Comparison of ENCODE assay signal across 8 mouse cellular contexts in the genomic region with DNA sequence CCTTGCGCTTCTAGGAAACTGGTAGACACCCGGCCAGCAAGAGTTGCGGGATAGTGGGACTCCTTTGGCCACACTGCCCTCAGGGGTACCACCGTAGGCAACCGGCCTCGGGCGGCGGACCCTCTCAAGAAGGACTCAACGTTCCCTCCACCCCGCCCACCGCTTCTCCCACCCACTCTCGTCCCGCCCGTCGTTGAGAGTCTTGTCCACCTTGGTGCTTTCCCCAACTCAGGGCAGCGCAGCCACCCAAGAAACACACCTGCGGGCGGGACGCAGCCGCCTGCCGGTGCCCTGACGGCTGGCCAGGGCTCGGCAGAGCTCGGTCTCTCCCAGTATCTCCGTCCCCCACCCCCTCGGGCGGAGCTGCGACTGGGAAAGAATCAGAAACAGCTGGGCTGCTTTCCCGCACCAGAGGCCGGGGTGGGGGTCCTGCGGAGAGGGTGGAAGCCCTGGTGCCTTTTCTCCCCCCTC. TPM values are rescaled to one million over a fixed set of nuclear protein-coding genes. Genes with fewer than 3 reads are reported as not detected.
DNase-seq lines count a peak whose midpoint lies in the region; ATAC-seq and TF ChIP-seq lines count a peak whose summit lies in the region.

No protein-coding gene starts in this region.

- no peaks in the 10 kb centered on the region for H3K36me3 ChIP-seq in heart, embryonic 11.5 days (ENCODE audit: control insufficient read depth, insufficient read depth, low read length)
- H3K36me3 ChIP-seq in embryonic facial prominence, embryonic 11.5 days (replicated peaks; ENCODE audit: control insufficient read depth, insufficient read depth, low read depth, low read length) = no peaks in the 10 kb centered on the region
- H3K36me3 ChIP-seq in hindbrain, embryonic 16.5 days (ENCODE audit: control insufficient read depth, insufficient read depth, low read length) = no peaks in the 10 kb centered on the region
- H3K36me3 ChIP-seq in lung, embryonic 16.5 days (ENCODE audit: control insufficient read depth, insufficient read depth, low read length) = no peaks in the 10 kb centered on the region
- H3K36me3 ChIP-seq in stomach, postnatal 0 days (ENCODE audit: control insufficient read depth, insufficient read depth, low read length) = no peaks in the 10 kb centered on the region

- H3K4me1 ChIP-seq in heart, embryonic 11.5 days (ENCODE audit: control insufficient read depth, insufficient read depth, low read length) = peaks cover 29% of the 10 kb centered on the region
- peaks cover 19% of the 10 kb centered on the region for H3K4me1 ChIP-seq in embryonic facial prominence, embryonic 11.5 days (ENCODE audit: control insufficient read depth, insufficient read depth, low read length)
- peaks cover 10% of the 10 kb centered on the region for H3K4me1 ChIP-seq in hindbrain, embryonic 16.5 days (ENCODE audit: control insufficient read depth, insufficient read depth, low read depth, low read length)
- peaks cover 26% of the 10 kb centered on the region for H3K4me1 ChIP-seq in lung, embryonic 16.5 days (replicated peaks; ENCODE audit: control insufficient read depth, insufficient read depth, low read length)
- H3K4me1 ChIP-seq in stomach, postnatal 0 days (replicated peaks; ENCODE audit: control insufficient read depth, insufficient read depth) = peaks cover 2% of the 10 kb centered on the region; the same call in 1 of the 2 replicates

- intact Hi-C loops in heart, postnatal 25 days (cut with DNase I) = no loop called here

- peaks cover 49% of the 10 kb centered on the region for H3K27me3 ChIP-seq in heart, embryonic 11.5 days (ENCODE audit: control insufficient read depth, insufficient read depth, low read length)
- H3K27me3 ChIP-seq in embryonic facial prominence, embryonic 11.5 days (ENCODE audit: control insufficient read depth, insufficient read depth, low read length) = peaks cover 42% of the 10 kb centered on the region
- H3K27me3 ChIP-seq in hindbrain, embryonic 16.5 days (replicated peaks; ENCODE audit: control insufficient read depth, insufficient read depth, low read length) = peaks cover 41% of the 10 kb centered on the region
- H3K27me3 ChIP-seq in lung, embryonic 16.5 days (ENCODE audit: control insufficient read depth, insufficient read depth, low read depth, low read length) = peaks cover 26% of the 10 kb centered on the region
- H3K27me3 ChIP-seq in stomach, postnatal 0 days (ENCODE audit: control insufficient read depth, insufficient read depth, low read length) = no peaks in the 10 kb centered on the region

- peak overlapping the region; percentile 58 for H3K4me3 ChIP-seq in heart, embryonic 11.5 days (ENCODE audit: low read depth, low read length)
- H3K4me3 ChIP-seq in embryonic facial prominence, embryonic 11.5 days (ENCODE audit: low read depth, low read length) = peak overlapping the region; percentile 48
- peak overlapping the region; percentile 66 for H3K4me3 ChIP-seq in hindbrain, embryonic 16.5 days (ENCODE audit: low read length)
- peak overlapping the region; percentile 63 for H3K4me3 ChIP-seq in lung, embryonic 16.5 days (ENCODE audit: low read length)
- peak overlapping the region; percentile 51 for H3K4me3 ChIP-seq in stomach, postnatal 0 days (ENCODE audit: low read depth, low read length)

- H3K4me2 ChIP-seq in heart, embryonic 11.5 days = peak overlapping the region; percentile 91
- peak overlapping the region; percentile 79 for H3K4me2 ChIP-seq in embryonic facial prominence, embryonic 11.5 days (ENCODE audit: low read depth, low read length)
- H3K4me2 ChIP-seq in hindbrain, embryonic 16.5 days (ENCODE audit: low read length) = peak overlapping the region; percentile 73
- H3K4me2 ChIP-seq in lung, embryonic 16.5 days (ENCODE audit: low read depth, low read length) = peak overlapping the region; percentile 84
- H3K4me2 ChIP-seq in stomach, postnatal 0 days (replicated peaks; ENCODE audit: low read depth) = peak overlapping the region; percentile 85

- no peak for ATAC-seq in heart, embryonic 11.5 days (replicated peaks; ENCODE audit: insufficient number of reproducible peaks, low FRiP score, low TSS enrichment)
- no peak; the same call in 1 of the 2 replicates for ATAC-seq in embryonic facial prominence, embryonic 11.5 days (replicated peaks; ENCODE audit: insufficient number of reproducible peaks, low FRiP score, low TSS enrichment, low read depth)
- ATAC-seq in hindbrain, embryonic 16.5 days = 0 out of 2 replicates have a peak, but pooled peaks have one; percentile 1
- ATAC-seq in lung, embryonic 16.5 days (ENCODE audit: low read depth) = peak; percentile 72
- peak; percentile 45; the same call in 1 of the 2 replicates for ATAC-seq in stomach, postnatal 0 days (ENCODE audit: low FRiP score, low TSS enrichment)

- 0 out of 2 replicates have a peak, but pooled peaks have one; percentile 23 for TF ChIP-seq CTCF in stomach, postnatal 0 days (IDR thresholded peaks at IDR 0.05; ENCODE audit: low read depth)

- H3K27ac ChIP-seq in heart, embryonic 11.5 days (ENCODE audit: low read depth, low read length) = no peak overlapping the region
- H3K27ac ChIP-seq in embryonic facial prominence, embryonic 11.5 days (replicated peaks; ENCODE audit: low read depth, low read length) = 0 out of 2 replicates have a peak overlapping the region, but pooled peaks have one; percentile 2
- no peak overlapping the region for H3K27ac ChIP-seq in hindbrain, embryonic 16.5 days (ENCODE audit: low read depth, low read length)
- H3K27ac ChIP-seq in lung, embryonic 16.5 days (ENCODE audit: low read length) = peak overlapping the region; percentile 37; the same call in 1 of the 2 replicates
- H3K27ac ChIP-seq in stomach, postnatal 0 days (replicated peaks) = 0 out of 2 replicates have a peak overlapping the region, but pooled peaks have one; percentile 18

- peak overlapping the region; percentile 67 for H3K9ac ChIP-seq in heart, embryonic 11.5 days (ENCODE audit: low read depth, low read length)
- peak overlapping the region; percentile 52 for H3K9ac ChIP-seq in embryonic facial prominence, embryonic 11.5 days (replicated peaks; ENCODE audit: low read length)
- no peak overlapping the region for H3K9ac ChIP-seq in hindbrain, embryonic 16.5 days (ENCODE audit: low read depth, low read length)
- H3K9ac ChIP-seq in lung, embryonic 16.5 days (ENCODE audit: low read length) = peak overlapping the region; percentile 64
- peak overlapping the region; percentile 59 for H3K9ac ChIP-seq in stomach, postnatal 0 days (ENCODE audit: low read length)

- H3K9me3 ChIP-seq in heart, embryonic 11.5 days (replicated peaks; ENCODE audit: control insufficient read depth, low read length) = no peaks in the 10 kb centered on the region
- H3K9me3 ChIP-seq in embryonic facial prominence, embryonic 11.5 days (replicated peaks; ENCODE audit: control insufficient read depth, low read length) = no peaks in the 10 kb centered on the region
- H3K9me3 ChIP-seq in hindbrain, embryonic 16.5 days (ENCODE audit: control insufficient read depth, low read length) = no peaks in the 10 kb centered on the region
- no peaks in the 10 kb centered on the region for H3K9me3 ChIP-seq in lung, embryonic 16.5 days (ENCODE audit: control insufficient read depth, low read length)
- H3K9me3 ChIP-seq in stomach, postnatal 0 days (ENCODE audit: control insufficient read depth, low read length) = no peaks in the 10 kb centered on the region

- TF ChIP-seq EP300 in stomach, postnatal 0 days (optimal IDR thresholded peaks at IDR 0.05) = no peak

- no peak for DNase-seq in heart, postnatal 25 days (ENCODE audit: low spot score)
- peak; percentile 84 for DNase-seq in embryonic facial prominence, embryonic 11.5 days (ENCODE audit: low spot score)
- DNase-seq in stomach, postnatal 0 days (ENCODE audit: low spot score) = peak; percentile 68
- no peak for DNase-seq in ovary, adult 18-20 months (ENCODE audit: low spot score)
- no peak for DNase-seq in right cerebral cortex, adult 2 months (ENCODE audit: low spot score in 2 of 2)

- WGBS in heart, embryonic 11.5 days (ENCODE audit: insufficient replicate concordance) = under 1% methylated on average over 31 of the region's 31 CpGs
- WGBS in embryonic facial prominence, embryonic 11.5 days = under 1% methylated on average over 31 of the region's 31 CpGs
- WGBS in hindbrain, embryonic 16.5 days = 2% methylated on average over 28 of the region's 31 CpGs
- 1% methylated on average over 31 of the region's 31 CpGs for WGBS in lung, embryonic 16.5 days
- WGBS in stomach, postnatal 0 days = 2% methylated on average over 31 of the region's 31 CpGs

RNA-seq across cellular contexts. Expression of a gene that starts 0.5 kb away (rescaled TPM):
- 1.7 and 1.9 TPM in 2 replicates for polyA plus RNA-seq in heart, embryonic 11.5 days (2014; fragmentation: Nextera tagmentation; extraction: Ambion mirVana)
- 1 to 10 TPM; 1.0 to 1.9 TPM for total RNA-seq in heart, postnatal 25 days (2021)
- polyA plus RNA-seq in embryonic facial prominence, embryonic 11.5 days (2014; fragmentation: Nextera tagmentation; extraction: Ambion mirVana) = 0.87 and 1.5 TPM in 2 replicates
- polyA plus RNA-seq in hindbrain, embryonic 16.5 days (2015; fragmentation: Nextera tagmentation; extraction: Ambion mirVana) = 0.78 and 0.80 TPM in 2 replicates
- polyA plus RNA-seq in lung, embryonic 16.5 days (2015; fragmentation: Nextera tagmentation; extraction: Ambion mirVana) = 1.0 and 1.3 TPM in 2 replicates
- 1.3 and 1.5 TPM in 2 replicates for polyA plus RNA-seq in stomach, postnatal 0 days (2015; fragmentation: Nextera tagmentation; extraction: Ambion mirVana)

Comparison
In these comparisons a context has a peak if more than half of its experiments do, and no peak if none do; other contexts are left out.
1. ATAC-seq: peak in hindbrain, embryonic 16.5 days (single experiment), lung, embryonic 16.5 days (single experiment) and stomach, postnatal 0 days (single experiment); none in heart, embryonic 11.5 days (single experiment) and embryonic facial prominence, embryonic 11.5 days (single experiment).
2. H3K27ac ChIP-seq: peak in embryonic facial prominence, embryonic 11.5 days (single experiment), lung, embryonic 16.5 days (single experiment) and stomach, postnatal 0 days (single experiment); none in heart, embryonic 11.5 days (single experiment) and hindbrain, embryonic 16.5 days (single experiment).
3. DNase-seq: peak in embryonic facial prominence, embryonic 11.5 days (single experiment) and stomach, postnatal 0 days (single experiment); none in heart, postnatal 25 days (single experiment), ovary, adult 18-20 months (single experiment) and right cerebral cortex, adult 2 months (0 of 2).
4. Peak in every context shown above with its lines, with median percentiles within 50 percentile points of each other: H3K4me2 ChIP-seq and H3K4me3 ChIP-seq.